Mouse (Mus musculus) hindbrain, embryonic 12.5 days (tissue): ENCODE measurements at regions not wholly inside any gene's neighbourhood (a gene's known extent, or its start where the extent isn't known, plus 50 kb on each side); places are given as distances from the start of the nearest gene placed in this dataset.

Experiments
- ATAC-seq: fragments of 200-750 bp; cut with Nextera tagmentation; 2 replicates; pipeline ENCODE4 v1.8.0; 2017; ENCODE audit warnings: moderate TSS enrichment; ENCODE audit not compliant: low FRiP score
- H3K27ac ChIP-seq: fragments of 300-500 bp; sonication (generic); 2 replicates; pipeline ENCODE4 v1.5.1; 2016; ENCODE audit warnings: mild to moderate bottlenecking
- H3K27me3 ChIP-seq: fragments of 300-500 bp; sonication (generic); 2 replicates; pipeline ENCODE4 v1.6.1; 2016; ENCODE audit warnings: mild to moderate bottlenecking
- H3K36me3 ChIP-seq: fragments of 300-500 bp; sonication (generic); 2 replicates; pipeline ENCODE4 v1.6.1; 2016; ENCODE audit warnings: mild to moderate bottlenecking
- H3K4me1 ChIP-seq: fragments of 300-500 bp; sonication (generic); 2 replicates; pipeline ENCODE4 v1.6.1; 2016
- H3K4me2 ChIP-seq: fragments of 300-500 bp; sonication (generic); replicated peaks from 2 replicates; pipeline ENCODE4 v1.6.1; 2016; ENCODE audit warnings: mild to moderate bottlenecking
- H3K4me3 ChIP-seq: fragments of 300-500 bp; sonication (generic); 2 replicates; pipeline ENCODE4 v1.5.1; 2016; ENCODE audit warnings: mild to moderate bottlenecking
- H3K9ac ChIP-seq: fragments of 300-500 bp; sonication (generic); 2 replicates; pipeline ENCODE4 v1.6.1; 2016; ENCODE audit warnings: mild to moderate bottlenecking, moderate library complexity
- H3K9me3 ChIP-seq: fragments of 300-500 bp; sonication (generic); replicated peaks from 2 replicates; pipeline ENCODE4 v1.6.1; 2016; ENCODE audit warnings: mild to moderate bottlenecking
- WGBS: fragments of 180-500 bp; shearing (Covaris S2); methylation state at CpG from one replicate; pipeline ENCODE4 v1.1.7; 2016; 5-methylcytosine and 5-hydroxymethylcytosine counted together

DNA sequence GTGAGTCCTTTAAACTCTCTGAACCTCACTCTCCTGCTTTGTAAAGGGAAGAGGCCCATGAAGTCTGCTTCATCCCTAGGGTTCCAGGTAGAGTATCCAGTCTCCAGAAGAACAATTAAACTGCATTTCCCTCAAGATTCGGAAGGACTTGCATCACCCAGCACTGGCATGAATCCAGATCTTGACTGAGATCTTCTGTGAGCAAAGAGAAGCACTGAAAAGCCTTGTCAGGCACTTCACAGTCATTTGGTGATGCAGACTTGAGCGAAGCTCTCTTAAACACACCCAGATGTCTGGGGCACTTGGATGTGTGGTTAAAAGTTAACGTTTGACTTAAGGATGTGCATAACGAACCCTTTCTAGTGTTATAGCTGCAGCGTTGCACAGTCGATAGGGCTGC lies 247.4 kb upstream of the Noct start:
- Histone ChIP-seq H3K27me3 (no peaks in the 10 kb centered on the region), H3K9me3 (no peaks in the 10 kb centered on the region), H3K9ac (no peak overlapping the region), H3K4me1 (no peaks in the 10 kb centered on the region), H3K4me3 (no peak overlapping the region), H3K36me3 (no peaks in the 10 kb centered on the region), H3K27ac (no peak overlapping the region), H3K4me2 (no peak overlapping the region)
- WGBS: 83% methylated on average over 6 of the region's 6 CpGs
- ATAC-seq: no peak

DNA sequence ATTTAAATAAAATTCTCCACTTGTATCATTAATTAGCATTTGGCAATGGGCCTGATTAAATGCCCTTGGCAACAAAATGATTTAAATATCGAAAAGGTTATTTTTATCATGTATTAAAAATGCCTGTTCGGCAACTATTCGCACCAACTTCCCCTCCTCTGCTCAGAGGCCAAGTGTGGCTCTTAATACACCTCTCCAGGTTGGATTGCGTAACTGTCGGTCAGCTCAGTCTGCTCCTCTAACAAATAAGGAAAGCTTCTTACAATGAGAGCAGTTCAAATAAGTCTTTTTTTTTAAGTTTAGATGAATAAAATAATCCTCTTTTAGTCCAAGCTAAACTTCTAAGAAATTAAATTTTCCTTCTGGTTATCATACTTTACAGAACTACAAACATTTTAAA lies 245.6 kb upstream of the Noct start:
- Histone ChIP-seq H3K4me1 (no peaks in the 10 kb centered on the region), H3K36me3 (no peaks in the 10 kb centered on the region), H3K27ac (no peak overlapping the region), H3K27me3 (no peaks in the 10 kb centered on the region), H3K4me2 (no peak overlapping the region), H3K9ac (no peak overlapping the region), H3K4me3 (no peak overlapping the region), H3K9me3 (no peaks in the 10 kb centered on the region)
- WGBS: 95% methylated on average over 5 of the region's 5 CpGs
- no peak for ATAC-seq

DNA sequence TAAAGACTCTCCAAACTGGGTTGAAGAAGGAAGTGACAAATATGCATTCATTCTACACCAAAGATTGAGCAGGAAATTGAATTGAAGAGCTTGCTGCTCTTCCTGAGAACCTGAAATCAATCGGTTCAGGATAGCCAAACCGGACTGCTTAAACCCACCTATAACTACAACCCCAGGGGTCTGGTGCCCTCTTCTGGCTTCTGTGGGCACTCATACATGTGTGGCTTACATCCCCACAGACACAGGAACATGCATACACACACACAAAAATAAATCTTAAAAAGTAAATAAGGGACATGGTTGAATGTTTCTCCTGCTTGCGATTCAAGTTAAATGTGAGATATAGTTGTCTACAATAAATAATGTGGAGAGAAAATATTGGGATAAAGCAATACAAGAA lies 244.7 kb upstream of the Noct start:
- no peak overlapping the region for H3K9ac ChIP-seq
- H3K9me3 ChIP-seq: no peaks in the 10 kb centered on the region
- H3K27me3 ChIP-seq: no peaks in the 10 kb centered on the region
- H3K36me3 ChIP-seq: no peaks in the 10 kb centered on the region
- H3K4me1 ChIP-seq: peaks cover 5% of the 10 kb centered on the region; the same call in 1 of the 2 replicates
- no peak overlapping the region for H3K4me2 ChIP-seq
- WGBS: 83% methylated on average over 3 of the region's 3 CpGs
- no peak overlapping the region for H3K4me3 ChIP-seq
- no peak for ATAC-seq
- no peak overlapping the region for H3K27ac ChIP-seq

DNA sequence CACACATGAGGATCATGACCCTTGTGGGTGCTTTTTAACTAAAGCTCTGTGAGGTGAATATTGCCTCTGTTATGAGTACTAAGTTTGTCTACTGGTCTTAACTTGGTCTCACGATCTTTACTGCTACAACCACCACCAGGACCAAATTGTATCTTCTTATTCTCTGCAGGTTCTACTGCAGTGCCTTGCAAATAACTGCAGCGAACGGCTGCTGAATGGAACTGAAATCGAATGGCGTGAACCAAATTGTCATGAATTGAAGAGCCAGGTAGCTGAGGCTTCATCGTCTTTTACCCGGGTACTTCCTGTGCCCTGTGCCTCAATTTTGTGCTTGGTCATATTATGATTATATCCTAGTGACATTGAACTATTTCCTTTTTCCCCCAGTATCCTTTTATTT lies 242.5 kb upstream of the Noct start:
- Histone ChIP-seq H3K9me3 (no peaks in the 10 kb centered on the region), H3K4me3 (no peak overlapping the region), H3K36me3 (no peaks in the 10 kb centered on the region), H3K27ac (no peak overlapping the region), H3K4me1 (peaks cover 5% of the 10 kb centered on the region; the same call in 1 of the 2 replicates), H3K9ac (no peak overlapping the region), H3K4me2 (no peak overlapping the region), H3K27me3 (no peaks in the 10 kb centered on the region)
- 90% methylated on average over 7 of the region's 7 CpGs for WGBS
- ATAC-seq: no peak

DNA sequence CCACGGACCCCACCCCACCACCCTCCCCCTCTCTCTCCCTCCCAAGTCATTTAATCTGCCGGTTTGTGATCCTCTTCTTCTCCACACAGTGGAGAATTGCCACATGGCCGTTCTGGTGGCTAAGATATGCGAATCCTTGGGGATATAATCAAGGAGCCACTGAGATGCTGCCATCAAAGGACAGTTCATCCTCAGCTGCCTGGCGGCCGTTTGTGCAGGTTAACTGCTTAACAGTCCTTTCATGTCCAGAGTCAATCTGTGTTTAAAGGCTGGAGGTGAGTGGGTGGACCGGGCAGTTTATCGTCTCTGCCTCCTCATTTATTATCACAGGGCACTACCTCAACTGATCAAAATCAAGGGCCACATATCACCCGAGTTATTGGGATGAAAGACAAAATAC lies 241.6 kb upstream of the Noct start:
- Histone ChIP-seq H3K9ac (no peak overlapping the region), H3K9me3 (no peaks in the 10 kb centered on the region), H3K4me1 (peaks cover 5% of the 10 kb centered on the region; the same call in 1 of the 2 replicates), H3K27me3 (no peaks in the 10 kb centered on the region), H3K4me2 (no peak overlapping the region), H3K36me3 (no peaks in the 10 kb centered on the region), H3K27ac (no peak overlapping the region), H3K4me3 (no peak overlapping the region)
- 53% methylated on average over 9 of the region's 9 CpGs for WGBS
- no peak for ATAC-seq

DNA sequence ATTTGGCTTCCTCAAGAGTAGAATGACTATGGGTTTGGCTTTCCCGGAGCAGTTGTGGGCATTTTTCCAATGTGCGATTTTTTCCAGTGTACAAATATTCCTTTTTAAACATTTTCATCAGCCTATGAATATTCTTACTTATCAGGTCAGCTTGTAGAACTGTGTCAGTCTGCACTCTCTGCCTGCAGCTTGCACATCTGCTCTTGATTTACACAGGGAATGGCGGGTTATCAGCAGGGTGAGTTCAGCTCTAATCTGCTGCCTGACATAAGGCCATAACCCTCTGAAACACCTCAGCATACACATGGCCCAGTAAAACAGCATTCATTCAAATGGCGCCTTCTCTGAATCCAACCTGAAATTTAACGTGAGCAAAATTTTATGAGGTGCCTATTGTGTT lies 241.1 kb upstream of the Noct start:
- Histone ChIP-seq H3K9me3 (no peaks in the 10 kb centered on the region), H3K27me3 (no peaks in the 10 kb centered on the region), H3K4me2 (no peak overlapping the region), H3K9ac (no peak overlapping the region), H3K36me3 (no peaks in the 10 kb centered on the region), H3K4me1 (peaks cover 5% of the 10 kb centered on the region; the same call in 1 of the 2 replicates), H3K4me3 (no peak overlapping the region), H3K27ac (no peak overlapping the region)
- no peak for ATAC-seq
- 67% methylated on average over 5 of the region's 5 CpGs for WGBS

DNA sequence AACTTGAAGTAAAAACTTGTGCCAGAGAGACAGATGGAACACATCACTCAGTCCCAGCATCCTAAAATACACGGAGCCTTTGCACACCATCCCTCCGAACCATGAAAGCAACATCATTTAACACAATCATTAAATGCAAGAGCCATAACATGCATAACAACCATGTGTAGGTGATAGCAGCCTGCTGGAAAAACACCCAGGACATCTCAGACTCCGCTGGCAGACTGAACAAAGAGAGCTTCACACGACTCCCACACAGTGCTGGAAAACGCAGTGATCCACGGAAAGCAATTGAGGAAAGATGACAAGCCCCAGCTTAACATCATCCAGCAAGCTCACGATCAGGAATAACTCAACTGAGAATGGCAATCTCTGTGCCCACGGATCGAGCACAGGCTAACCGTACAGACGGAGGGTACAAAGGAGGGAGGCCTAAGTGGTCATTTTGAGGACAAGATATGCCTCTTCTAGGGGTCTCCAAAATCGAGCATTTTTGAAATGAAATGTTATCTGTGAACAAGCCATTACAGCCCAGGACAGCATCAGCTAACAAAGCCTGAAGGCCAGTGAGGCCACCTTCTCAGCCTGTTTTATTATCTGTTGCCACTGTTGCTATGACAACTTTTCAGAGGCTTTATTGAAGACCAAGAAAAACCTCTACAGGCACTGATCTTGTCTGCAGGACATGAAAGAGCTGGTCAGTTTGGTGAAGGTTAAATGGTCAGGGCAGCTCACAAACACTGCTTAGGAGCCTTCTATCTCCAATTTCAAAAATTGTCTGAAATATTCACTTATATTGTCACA lies 240.1 kb upstream of the Noct start:
- H3K27me3 ChIP-seq: no peaks in the 10 kb centered on the region
- no peaks in the 10 kb centered on the region for H3K9me3 ChIP-seq
- no peak for ATAC-seq
- no peaks in the 10 kb centered on the region for H3K36me3 ChIP-seq
- no peak overlapping the region for H3K27ac ChIP-seq
- H3K4me3 ChIP-seq: no peak overlapping the region
- H3K4me1 ChIP-seq: peaks cover 5% of the 10 kb centered on the region; the same call in 1 of the 2 replicates
- H3K9ac ChIP-seq: no peak overlapping the region
- 51% methylated on average over 12 of the region's 12 CpGs for WGBS
- H3K4me2 ChIP-seq: no peak overlapping the region

DNA sequence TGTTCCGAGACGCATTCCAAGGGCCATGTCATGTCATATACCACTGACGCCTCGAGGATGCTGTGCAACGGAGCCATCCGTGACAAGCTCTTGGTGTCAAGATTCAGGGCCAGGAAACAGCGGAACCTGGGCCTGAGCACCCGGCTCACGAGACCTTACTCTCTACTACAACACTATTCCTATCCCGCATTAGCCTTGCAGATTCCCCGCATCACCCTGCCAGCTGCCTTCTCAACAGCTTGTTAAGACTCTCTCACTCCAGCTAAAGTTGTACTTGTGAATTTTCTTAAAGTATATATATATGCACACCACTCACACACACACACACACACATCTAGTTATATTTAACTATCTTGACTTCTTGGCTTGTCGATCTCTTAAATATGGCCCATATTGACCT lies 236.4 kb upstream of the Noct start:
- no peak for ATAC-seq
- Histone ChIP-seq H3K9ac (no peak overlapping the region), H3K9me3 (no peaks in the 10 kb centered on the region), H3K4me2 (no peak overlapping the region), H3K27ac (no peak overlapping the region), H3K27me3 (no peaks in the 10 kb centered on the region), H3K4me3 (no peak overlapping the region), H3K4me1 (peaks cover 9% of the 10 kb centered on the region), H3K36me3 (no peaks in the 10 kb centered on the region)
- 94% methylated on average over 12 of the region's 12 CpGs for WGBS

DNA sequence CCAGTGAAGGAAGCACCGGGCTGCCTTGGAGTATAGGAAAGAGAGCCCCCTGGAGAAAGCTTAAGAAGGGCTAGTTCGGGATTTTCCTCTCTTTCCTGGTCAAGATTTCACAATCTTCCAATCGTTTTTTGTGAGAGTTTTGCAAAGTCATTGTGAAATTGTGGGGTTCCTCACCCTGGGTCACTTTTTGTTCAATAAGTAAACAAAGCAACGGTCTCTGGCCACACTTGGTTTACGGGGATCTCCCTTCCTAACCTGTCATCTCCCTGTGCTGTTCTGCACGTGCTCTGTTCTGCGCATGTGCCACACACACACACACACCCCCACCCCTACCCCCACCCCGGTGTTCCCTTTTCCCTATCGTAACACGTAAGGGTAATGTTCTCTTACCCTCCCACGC lies 233.4 kb upstream of the Noct start:
- ATAC-seq: no peak
- H3K27me3 ChIP-seq: no peaks in the 10 kb centered on the region
- H3K9me3 ChIP-seq: no peaks in the 10 kb centered on the region
- H3K4me2 ChIP-seq: no peak overlapping the region
- no peak overlapping the region for H3K9ac ChIP-seq
- 80% methylated on average over 11 of the region's 11 CpGs for WGBS
- H3K27ac ChIP-seq: no peak overlapping the region
- no peak overlapping the region for H3K4me3 ChIP-seq
- H3K4me1 ChIP-seq: peaks cover 4% of the 10 kb centered on the region
- no peaks in the 10 kb centered on the region for H3K36me3 ChIP-seq

DNA sequence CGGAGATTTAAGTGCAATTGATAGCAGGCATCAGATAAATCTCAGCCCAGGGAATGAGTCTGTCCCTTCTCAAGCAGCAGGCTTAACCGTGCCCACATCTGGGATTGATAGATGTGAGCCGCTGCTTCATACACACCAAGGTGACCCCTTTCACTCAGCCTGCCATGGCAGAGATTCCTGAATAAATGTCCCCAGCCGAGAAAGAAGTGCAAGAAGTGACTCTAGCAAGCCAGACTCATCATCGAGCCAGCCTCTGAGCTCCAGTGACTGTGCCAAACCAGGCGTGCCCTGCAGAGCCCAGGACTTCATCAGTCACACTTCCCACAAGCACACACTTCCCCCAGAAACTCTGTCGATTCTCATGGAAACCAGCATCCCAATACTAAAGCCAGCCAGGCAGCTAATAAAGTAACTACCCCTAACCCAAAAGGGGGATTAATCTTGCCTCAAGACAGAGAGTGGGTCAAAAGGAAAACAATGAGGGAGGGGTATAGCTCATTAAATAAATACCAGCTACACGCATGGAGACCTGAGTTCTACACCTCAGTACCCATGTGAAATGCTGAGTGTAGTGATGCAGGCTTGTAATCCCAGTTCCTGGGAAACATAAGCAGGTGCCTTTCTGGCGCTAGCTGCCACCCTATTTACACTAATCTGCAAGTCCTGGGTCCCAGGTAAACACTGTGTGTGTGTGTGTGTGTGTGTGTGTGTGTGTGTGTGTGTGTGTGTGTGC lies 231.5 kb upstream of the Noct start:
- Histone ChIP-seq H3K36me3 (no peaks in the 10 kb centered on the region), H3K9ac (no peak overlapping the region), H3K27ac (peak overlapping the region; percentile 23; the same call in 1 of the 2 replicates), H3K27me3 (no peaks in the 10 kb centered on the region), H3K4me3 (no peak overlapping the region), H3K9me3 (no peaks in the 10 kb centered on the region), H3K4me2 (no peak overlapping the region), H3K4me1 (peaks cover 4% of the 10 kb centered on the region)
- no peak for ATAC-seq
- 49% methylated on average over 9 of the region's 9 CpGs for WGBS

DNA sequence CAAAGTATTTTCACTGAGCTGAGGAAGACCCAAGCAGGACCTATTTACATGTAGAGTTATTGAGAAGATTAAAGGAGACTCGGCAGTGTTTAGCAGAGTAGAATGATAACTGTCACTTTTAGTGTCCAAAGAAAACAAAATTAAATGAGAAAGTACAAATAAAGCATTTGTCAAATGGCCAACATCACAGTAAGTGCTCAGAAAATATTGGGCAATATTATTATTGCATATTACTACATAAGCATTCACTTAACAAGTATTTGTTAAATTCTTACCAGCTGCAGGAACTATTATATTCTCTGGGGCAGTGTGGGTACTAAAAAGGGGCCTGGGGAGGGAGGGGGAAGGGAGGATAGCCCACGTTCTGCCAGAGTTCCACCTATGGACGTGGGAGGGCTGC lies 224.5 kb upstream of the Noct start:
- Histone ChIP-seq H3K9ac (no peak overlapping the region), H3K4me2 (no peak overlapping the region), H3K27me3 (no peaks in the 10 kb centered on the region), H3K4me1 (no peaks in the 10 kb centered on the region; the same call in 1 of the 2 replicates), H3K4me3 (no peak overlapping the region), H3K36me3 (no peaks in the 10 kb centered on the region), H3K27ac (no peak overlapping the region), H3K9me3 (no peaks in the 10 kb centered on the region)
- 84% methylated on average over 3 of the region's 3 CpGs for WGBS
- no peak for ATAC-seq

DNA sequence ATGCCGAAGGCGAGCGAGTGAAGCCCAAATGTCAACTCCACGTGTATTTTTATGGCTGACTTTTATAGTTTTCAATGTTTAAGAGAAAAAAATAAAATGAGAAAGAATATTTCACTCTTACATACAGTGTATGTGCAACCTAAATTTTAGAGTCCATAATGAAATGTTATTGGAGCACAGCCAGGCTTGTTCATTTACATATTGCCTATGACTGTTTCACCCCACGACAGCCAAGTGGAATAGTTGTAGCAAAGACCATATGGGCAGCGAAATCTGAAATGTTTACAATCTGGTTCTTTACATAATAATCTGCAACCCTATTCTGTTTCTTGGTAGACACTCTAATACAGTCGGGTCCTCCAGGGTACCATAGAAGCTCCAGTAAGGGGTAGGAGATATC lies 223.3 kb upstream of the Noct start:
- WGBS: 95% methylated on average over 7 of the region's 7 CpGs
- no peaks in the 10 kb centered on the region for H3K36me3 ChIP-seq
- H3K4me3 ChIP-seq: no peak overlapping the region
- H3K9me3 ChIP-seq: no peaks in the 10 kb centered on the region
- H3K27ac ChIP-seq: no peak overlapping the region
- H3K4me1 ChIP-seq: no peaks in the 10 kb centered on the region; the same call in 1 of the 2 replicates
- no peak overlapping the region for H3K4me2 ChIP-seq
- no peaks in the 10 kb centered on the region for H3K27me3 ChIP-seq
- no peak overlapping the region for H3K9ac ChIP-seq
- ATAC-seq: no peak

DNA sequence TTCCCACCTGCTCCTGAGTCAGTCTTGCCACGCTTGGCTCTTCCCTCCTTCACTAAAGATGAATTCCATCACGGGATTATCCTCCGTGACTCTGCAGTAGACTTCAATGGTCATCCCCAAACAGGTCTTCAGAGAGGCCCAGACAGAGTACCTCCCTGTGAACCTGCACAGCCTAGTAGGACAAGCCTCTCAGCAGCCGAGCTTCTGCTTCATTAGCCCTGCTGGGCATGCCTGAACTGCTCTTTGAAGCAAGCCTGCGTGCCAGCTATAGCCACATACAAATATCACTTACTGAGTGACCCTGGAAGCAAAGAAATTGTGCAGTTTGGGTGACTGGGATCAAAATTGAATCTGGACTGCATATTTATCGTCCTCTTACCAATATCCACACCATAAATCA lies 221.6 kb upstream of the Noct start:
- Histone ChIP-seq H3K9ac (no peak overlapping the region), H3K9me3 (no peaks in the 10 kb centered on the region), H3K4me2 (no peak overlapping the region), H3K4me3 (no peak overlapping the region), H3K36me3 (no peaks in the 10 kb centered on the region), H3K27me3 (no peaks in the 10 kb centered on the region), H3K27ac (no peak overlapping the region), H3K4me1 (no peaks in the 10 kb centered on the region; the same call in 1 of the 2 replicates)
- WGBS: 56% methylated on average over 6 of the region's 6 CpGs
- ATAC-seq: 0 out of 2 replicates have a peak, but pooled peaks have one; percentile 19
